Mouse (Mus musculus): ENCODE data around the gene Nadsyn1.

DNA sequence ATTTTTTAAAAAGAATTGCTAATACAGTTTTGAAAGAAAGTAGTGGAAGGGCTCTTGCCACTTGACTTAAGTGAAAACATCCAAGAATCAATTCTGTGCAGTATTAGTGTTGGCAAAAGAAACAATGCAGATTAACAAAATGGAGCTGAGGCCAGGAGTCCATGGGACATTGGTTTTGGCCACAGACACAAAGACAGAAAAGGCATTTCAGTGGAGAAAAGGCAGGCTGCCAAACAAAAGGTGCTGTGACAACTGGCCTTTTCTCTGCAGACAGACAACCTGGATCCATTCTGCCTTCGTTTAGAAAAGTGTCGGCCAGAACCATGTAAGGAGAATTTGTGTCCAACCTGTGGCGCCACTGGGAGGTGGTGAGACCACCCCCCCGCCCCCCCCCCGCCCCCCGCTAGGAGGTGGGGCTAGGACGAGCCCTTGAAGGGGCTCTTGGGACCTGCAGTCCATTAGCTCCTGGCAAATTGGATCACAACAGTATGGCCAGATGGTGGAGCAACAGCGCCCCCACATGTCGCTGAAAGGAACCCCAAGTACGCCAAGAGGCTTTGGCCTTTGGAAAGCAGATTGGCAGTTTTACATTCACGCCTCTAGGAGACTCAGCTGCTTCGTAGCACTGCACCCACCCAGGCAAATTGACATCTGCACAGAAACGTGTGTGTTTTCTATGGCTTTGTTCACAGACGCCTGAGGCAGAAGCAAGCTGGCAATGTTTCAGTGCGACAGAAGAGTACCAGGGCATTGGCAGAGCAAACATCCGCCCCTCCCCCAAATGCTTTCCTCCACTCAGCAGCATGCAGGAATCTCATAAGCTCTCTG lies 74.4 kb downstream of the Nadsyn1 start:
- peak; percentile 94 for TF ChIP-seq CTCF (IDR thresholded peaks at IDR 0.05; ENCODE audit: low read depth, low read length)
- TF ChIP-seq POLR2A (IDR thresholded peaks at IDR 0.05; ENCODE audit: insufficient read depth, low read length), result no peak
- no peak for TF ChIP-seq EP300 (IDR thresholded peaks at IDR 0.05; ENCODE audit: insufficient read depth, low read depth, low read length)

All from ES-Bruce4 (cell line).